Comparison of ENCODE assay signal across 8 mouse cellular contexts in genomic region chr2:166793542-166794214, GRCm38 (mm10). TPM values are rescaled to one million over a fixed set of nuclear protein-coding genes. Genes with fewer than 3 reads are reported as not detected.
DNase-seq lines count a peak whose midpoint lies in the region; ATAC-seq lines count a peak whose summit lies in the region.
"Not testable (repeated sequence)": the region's sequence is repeated elsewhere in the genome, so short reads cannot be mapped to it uniquely, and the experiment has no call there.

No protein-coding gene starts in this region.

- peak overlapping the region; percentile 86 for H3K9ac ChIP-seq in hindbrain, embryonic 12.5 days

- peak; percentile 72 for ATAC-seq in hindbrain, embryonic 12.5 days (ENCODE audit: low FRiP score)

- H3K4me1 ChIP-seq in hindbrain, embryonic 12.5 days: peaks cover 20% of the 10 kb centered on the region

- H3K9me3 ChIP-seq in hindbrain, embryonic 12.5 days (replicated peaks): not testable (repeated sequence)

- peak; percentile 81 for DNase-seq in Muller cell, postnatal 12 days (ENCODE audit: inconsistent ontology term)
- peak; percentile 87 to 92 for DNase-seq in cerebellum, postnatal 10 days
- peak; percentile 56 to 80 for DNase-seq in frontal cortex, postnatal 10 days (ENCODE audit: low spot score in 2 of 2)
- DNase-seq in layer of hippocampus, postnatal 36 days: peak; percentile 84 to 86
- DNase-seq in lung, postnatal 36 days: peak; percentile 91
- peak; percentile 87 for DNase-seq in retina, embryonic 14.5 days (ENCODE audit: low spot score)
- peak; percentile 89 for DNase-seq in thymus, postnatal 4 days

- WGBS in hindbrain, embryonic 12.5 days: under 1% methylated on average over 75 of the region's 76 CpGs

- peak overlapping the region; percentile 68 for H3K4me2 ChIP-seq in hindbrain, embryonic 12.5 days (replicated peaks)

- peak overlapping the region; percentile 76 for H3K27ac ChIP-seq in hindbrain, embryonic 12.5 days

- not testable (repeated sequence) for H3K27me3 ChIP-seq in hindbrain, embryonic 12.5 days

- peak overlapping the region; percentile 81 for H3K4me3 ChIP-seq in hindbrain, embryonic 12.5 days

- H3K36me3 ChIP-seq in hindbrain, embryonic 12.5 days: peaks cover 26% of the 10 kb centered on the region

RNA-seq across cellular contexts. Expression of gene Trp53rkb, which starts 1.3 kb away (rescaled TPM):
- 8.9 and 10.0 TPM in 2 replicates for polyA plus RNA-seq in hindbrain, embryonic 12.5 days (2016; fragmentation: Nextera tagmentation; extraction: Ambion mirVana)
- 1 to 10 TPM; 4.5 to 5.5 TPM for total RNA-seq in layer of hippocampus, postnatal 36 days (2021)

RNA-seq across cellular contexts. Expression of gene Arfgef2, which starts 11.7 kb away (rescaled TPM):
- 6.4 and 6.8 TPM in 2 replicates for polyA plus RNA-seq in hindbrain, embryonic 12.5 days (2016; fragmentation: Nextera tagmentation; extraction: Ambion mirVana)
- total RNA-seq in layer of hippocampus, postnatal 36 days (2021): 10 to 100 TPM; 46.0 to 49.1 TPM

Comparison
In these comparisons a context has a peak if more than half of its experiments do, and no peak if none do; other contexts are left out.
1. Peak in every context shown above with its lines: DNase-seq, ATAC-seq, H3K4me3 ChIP-seq and H3K27ac ChIP-seq.